Mouse (Mus musculus): ENCODE results near the gene Sh3gl2.

- TF ChIP-seq CTCF (IDR thresholded peaks at IDR 0.05; ENCODE audit: borderline replicate concordance, extremely low read depth, insufficient read depth, insufficient read length) (no peak), POLR2A (IDR thresholded peaks at IDR 0.05; ENCODE audit: borderline replicate concordance, extremely low read depth, insufficient read depth, insufficient read length, poor library complexity, severe bottlenecking) (no peak)
Observed at GRCm38 (mm10) chr4:85283151-85283550, 78.2 kb downstream of the Sh3gl2 start.
